Mouse (Mus musculus) neural tube, embryonic 12.5 days (tissue): Measurements from ENCODE around the gene Tmem9. TPM values are rescaled to one million over a fixed set of nuclear protein-coding genes. Genes with fewer than 3 reads are reported as not detected.

Source experiments
- ATAC-seq: fragments of 200-750 bp; cut with Nextera tagmentation; 2 replicates; pipeline ENCODE4 v1.8.0; 2017; ENCODE audit warnings: low read depth, mild to moderate bottlenecking, moderate TSS enrichment, moderate library complexity; ENCODE audit not compliant: low FRiP score
- H3K27ac ChIP-seq: fragments of 300-500 bp; sonication (generic); 2 replicates; pipeline ENCODE4 v1.5.1; 2016
- H3K27me3 ChIP-seq: fragments of 300-500 bp; sonication (generic); replicated peaks from 2 replicates; pipeline ENCODE4 v1.6.1; 2016; ENCODE audit warnings: mild to moderate bottlenecking
- H3K36me3 ChIP-seq: fragments of 300-500 bp; sonication (generic); 2 replicates; pipeline ENCODE4 v1.6.1; 2016; ENCODE audit warnings: mild to moderate bottlenecking
- H3K4me1 ChIP-seq: fragments of 300-500 bp; sonication (generic); 2 replicates; pipeline ENCODE4 v1.6.1; 2016
- H3K4me2 ChIP-seq: fragments of 300-500 bp; sonication (generic); replicated peaks from 2 replicates; pipeline ENCODE4 v1.6.1; 2016; ENCODE audit warnings: mild to moderate bottlenecking
- H3K4me3 ChIP-seq: fragments of 300-500 bp; sonication (generic); 2 replicates; pipeline ENCODE4 v1.5.1; 2016
- H3K9ac ChIP-seq: fragments of 300-500 bp; sonication (generic); 2 replicates; pipeline ENCODE4 v1.6.1; 2016; ENCODE audit warnings: mild to moderate bottlenecking
- H3K9me3 ChIP-seq: fragments of 300-500 bp; sonication (generic); 2 replicates; pipeline ENCODE4 v1.6.1; 2016; ENCODE audit warnings: mild to moderate bottlenecking
- WGBS: fragments of 180-500 bp; shearing (Covaris S2); methylation state at CpG from one replicate; pipeline ENCODE4 v1.1.7; 2016; 5-methylcytosine and 5-hydroxymethylcytosine counted together
- polyA plus RNA-seq: library from polyadenylated mRNA; unstranded; fragments of >200 nt; fragmentation: Nextera tagmentation; extraction: Ambion mirVana; gene quantifications from 2 replicates; pipeline ENCODE4 v1.2.1, GENCODE M21; 2016

Gene Tmem9
- polyA plus RNA-seq, 1 experiment from 2014 or later: 151 TPM

GRCm38 (mm10) chr1:136061041-136061789 is 53.3 kb downstream of the Tmem9 start:
- WGBS: 47% methylated on average over 9 of the region's 9 CpGs
- H3K9ac ChIP-seq: no peak overlapping the region
- H3K27me3 ChIP-seq: no peaks in the 10 kb centered on the region
- H3K9me3 ChIP-seq: no peaks in the 10 kb centered on the region
- no peaks in the 10 kb centered on the region for H3K4me1 ChIP-seq
- ATAC-seq: no peak
- no peaks in the 10 kb centered on the region for H3K36me3 ChIP-seq
- no peak overlapping the region for H3K4me2 ChIP-seq
- no peak overlapping the region for H3K4me3 ChIP-seq
- no peak overlapping the region for H3K27ac ChIP-seq

- WGBS: 83% methylated on average over 7 of the region's 7 CpGs
- no peak overlapping the region for H3K4me2 ChIP-seq
- no peaks in the 10 kb centered on the region for H3K36me3 ChIP-seq
- H3K27me3 ChIP-seq: no peaks in the 10 kb centered on the region
- H3K27ac ChIP-seq: no peak overlapping the region
- H3K4me3 ChIP-seq: no peak overlapping the region
- H3K9ac ChIP-seq: no peak overlapping the region
- ATAC-seq: no peak
- no peaks in the 10 kb centered on the region for H3K4me1 ChIP-seq
- H3K9me3 ChIP-seq: no peaks in the 10 kb centered on the region
These were observed 53.8 kb downstream of the Tmem9 start for GRCm38 (mm10) chr1:136061790-136062141.

DNA sequence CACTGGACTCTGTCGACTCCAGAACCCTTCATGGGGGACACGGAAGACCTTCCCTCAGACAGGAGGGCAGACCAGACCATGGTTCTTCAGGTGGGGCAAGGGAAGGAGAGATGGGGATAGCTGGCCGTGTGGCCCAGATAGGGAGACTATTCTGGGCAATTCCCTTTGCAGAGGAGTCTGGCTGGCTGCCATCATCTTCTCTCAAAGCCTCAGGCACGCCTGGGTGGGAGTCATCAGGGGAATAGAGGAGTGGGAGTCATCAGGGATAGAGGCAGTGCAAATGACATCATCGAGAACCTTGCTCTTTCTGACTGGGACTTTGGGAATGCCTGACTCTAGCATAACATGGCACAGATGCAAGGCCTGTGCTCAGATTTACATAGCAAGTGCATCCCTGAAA is 56.0 kb downstream of the Tmem9 start:
- no peak for ATAC-seq
- 77% methylated on average over 5 of the region's 5 CpGs for WGBS
- no peaks in the 10 kb centered on the region for H3K36me3 ChIP-seq

DNA sequence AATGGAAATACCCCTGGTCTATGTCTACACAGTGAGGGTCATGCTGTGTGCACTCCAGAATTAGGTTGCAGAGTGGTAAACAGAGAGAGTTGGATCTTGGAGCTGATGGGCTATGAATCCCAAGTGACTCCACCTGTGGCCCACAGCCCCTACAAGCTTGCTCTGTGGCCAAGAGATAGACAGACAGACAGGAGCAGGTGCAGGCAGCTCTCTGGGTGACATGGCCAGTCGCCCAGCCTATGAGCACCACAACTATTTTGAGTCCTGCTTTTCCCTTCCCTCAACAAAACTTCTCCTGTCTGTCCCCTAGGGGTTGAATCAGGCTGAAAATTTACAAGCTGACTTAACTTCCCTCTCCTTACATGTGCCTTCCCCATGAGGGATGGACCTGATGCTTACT is 58.7 kb downstream of the Tmem9 start:
- no peak overlapping the region for H3K4me3 ChIP-seq
- WGBS: 55% methylated on average over 1 of the region's 1 CpGs
- H3K36me3 ChIP-seq: no peaks in the 10 kb centered on the region
- no peak overlapping the region for H3K27ac ChIP-seq
- no peaks in the 10 kb centered on the region for H3K9me3 ChIP-seq
- no peak for ATAC-seq
- H3K27me3 ChIP-seq: no peaks in the 10 kb centered on the region
- H3K4me2 ChIP-seq: no peak overlapping the region
- no peak overlapping the region for H3K9ac ChIP-seq
- no peaks in the 10 kb centered on the region for H3K4me1 ChIP-seq

More for the DNA sequence above, 56.0 kb downstream of the Tmem9 start:
- no peak overlapping the region for H3K4me3 ChIP-seq
- no peaks in the 10 kb centered on the region for H3K4me1 ChIP-seq
- no peaks in the 10 kb centered on the region for H3K27me3 ChIP-seq
- H3K27ac ChIP-seq: no peak overlapping the region
- H3K9me3 ChIP-seq: no peaks in the 10 kb centered on the region
- no peak overlapping the region for H3K4me2 ChIP-seq
- no peak overlapping the region for H3K9ac ChIP-seq

GRCm38 (mm10) chr1:136067579-136067978 is 59.6 kb downstream of the Tmem9 start:
- Histone ChIP-seq H3K4me1 (no peaks in the 10 kb centered on the region), H3K4me2 (no peak overlapping the region), H3K27ac (no peak overlapping the region), H3K9me3 (no peaks in the 10 kb centered on the region), H3K36me3 (no peaks in the 10 kb centered on the region), H3K4me3 (no peak overlapping the region), H3K27me3 (no peaks in the 10 kb centered on the region), H3K9ac (no peak overlapping the region)
- WGBS: 67% methylated on average over 3 of the region's 3 CpGs
- no peak for ATAC-seq

DNA sequence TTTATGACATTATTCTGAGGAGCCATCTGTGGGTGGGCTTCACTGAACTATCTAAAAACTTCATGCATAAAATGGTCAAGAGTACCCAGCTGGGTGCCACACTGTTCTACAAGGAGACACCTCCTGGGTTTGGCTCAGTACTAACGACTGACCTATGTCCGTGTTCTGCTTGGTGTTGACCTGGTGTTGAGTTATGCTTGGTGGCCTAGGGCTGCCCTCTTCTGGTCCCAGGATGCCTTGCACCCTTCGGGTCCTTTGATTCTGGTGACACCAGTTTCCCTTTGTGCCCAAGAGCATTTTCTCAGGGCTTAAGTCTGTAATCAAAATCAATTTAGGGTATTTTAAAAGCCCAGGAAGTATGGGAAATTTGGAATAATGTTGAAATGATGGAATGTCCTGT is 68.1 kb downstream of the Tmem9 start:
- Histone ChIP-seq H3K36me3 (no peaks in the 10 kb centered on the region), H3K27me3 (no peaks in the 10 kb centered on the region), H3K9me3 (no peaks in the 10 kb centered on the region), H3K9ac (no peak overlapping the region), H3K4me3 (no peak overlapping the region), H3K4me1 (no peaks in the 10 kb centered on the region), H3K4me2 (no peak overlapping the region), H3K27ac (no peak overlapping the region)
- no peak for ATAC-seq
- WGBS: 10% methylated on average over 3 of the region's 3 CpGs

DNA sequence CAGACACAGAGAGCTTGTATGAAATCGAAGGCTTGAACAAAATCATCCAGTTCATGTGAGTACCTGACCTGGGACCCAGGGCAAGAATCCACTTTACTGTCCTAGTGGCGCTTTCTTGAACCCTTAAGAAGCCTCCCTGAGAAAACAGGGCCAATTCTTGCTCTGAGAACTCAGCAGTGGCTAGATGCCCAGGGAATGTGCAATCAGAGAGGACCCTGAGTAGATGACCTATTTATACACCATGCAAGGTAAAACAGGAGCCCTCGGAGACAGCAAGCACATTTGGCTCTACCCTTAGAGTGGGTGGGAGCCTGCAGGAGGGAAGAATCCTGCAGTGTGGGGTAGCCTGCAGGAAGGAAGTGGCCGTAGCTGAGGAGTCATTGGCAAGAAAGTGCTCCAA is 69.7 kb downstream of the Tmem9 start:
- H3K36me3 ChIP-seq: no peaks in the 10 kb centered on the region
- no peak overlapping the region for H3K4me3 ChIP-seq
- H3K27ac ChIP-seq: no peak overlapping the region
- H3K4me1 ChIP-seq: no peaks in the 10 kb centered on the region
- H3K9me3 ChIP-seq: no peaks in the 10 kb centered on the region
- no peak overlapping the region for H3K9ac ChIP-seq
- H3K4me2 ChIP-seq: no peak overlapping the region
- no peak for ATAC-seq
- WGBS: 66% methylated on average over 4 of the region's 4 CpGs
- H3K27me3 ChIP-seq: no peaks in the 10 kb centered on the region

- WGBS: 88% methylated on average over 1 of the region's 1 CpGs
- H3K4me1 ChIP-seq: no peaks in the 10 kb centered on the region
- no peak for ATAC-seq
- H3K36me3 ChIP-seq: no peaks in the 10 kb centered on the region
- H3K4me3 ChIP-seq: no peak overlapping the region
- H3K27me3 ChIP-seq: no peaks in the 10 kb centered on the region
- no peak overlapping the region for H3K27ac ChIP-seq
- no peak overlapping the region for H3K4me2 ChIP-seq
- H3K9me3 ChIP-seq: no peaks in the 10 kb centered on the region
- H3K9ac ChIP-seq: no peak overlapping the region
These were observed 73.2 kb downstream of the Tmem9 start for GRCm38 (mm10) chr1:136081161-136081560.

Other genes starting within 250 kb of the Tmem9 start
- gene Phlda3, start 242.0 kb upstream of the Tmem9 start, polyA plus RNA-seq: 21.9 and 24.1 TPM in 2 replicates
- 27.4 and 41.5 TPM in 2 replicates for gene Tnni1, start 228.7 kb upstream of the Tmem9 start, polyA plus RNA-seq
- gene Lad1, start 189.6 kb upstream of the Tmem9 start, polyA plus RNA-seq: 0.68 and 0.75 TPM in 2 replicates
- gene Tnnt2, start 171.8 kb upstream of the Tmem9 start, polyA plus RNA-seq: 13.3 and 19.4 TPM in 2 replicates
- gene Pkp1, start 88.9 kb upstream of the Tmem9 start, polyA plus RNA-seq: 0.11 and 0.25 TPM in 2 replicates
- not detected in 2 replicates for gene Igfn1, start 1.8 kb upstream of the Tmem9 start, polyA plus RNA-seq
- gene Ascl5, start 42.7 kb downstream of the Tmem9 start, polyA plus RNA-seq: not detected in 2 replicates
- 0.81 and 0.93 TPM in 2 replicates for gene Cacna1s, start 44.6 kb downstream of the Tmem9 start, polyA plus RNA-seq
- 35.9 and 37.1 TPM in 2 replicates for gene Kif21b, start 123.2 kb downstream of the Tmem9 start, polyA plus RNA-seq
- 0.49 TPM in 1 of 2 replicates, not detected in the other for gene Mroh3, start 204.7 kb downstream of the Tmem9 start, polyA plus RNA-seq
- 10.3 and 10.6 TPM in 2 replicates for gene Inava, start 226.1 kb downstream of the Tmem9 start, polyA plus RNA-seq